Mouse (Mus musculus): ENCODE measurements around the gene Llcfc1.

GRCm38 (mm10) chr6:41684131-41684530 lies at the start of gene Llcfc1:
- TF ChIP-seq CTCF (IDR thresholded peaks at IDR 0.05; ENCODE audit: low read depth) (no peak), EP300 (IDR thresholded peaks at IDR 0.05; ENCODE audit: low read depth) (no peak)
